Mouse (Mus musculus): Measurements from ENCODE around the gene Pradc1.

Gene Pradc1

GRCm38 (mm10) chr6:85402613-85403012 is 49.2 kb downstream of the Pradc1 start:
- Histone ChIP-seq H3K9me3 (ENCODE audit: low read length) (no peaks in the 10 kb centered on the region), H3K36me3 (ENCODE audit: insufficient read depth, low read length) (no peaks in the 10 kb centered on the region), H3K4me3 (replicated peaks; ENCODE audit: low read length) (no peak overlapping the region), H3K27me3 (ENCODE audit: insufficient read depth, low read length) (peaks cover 25% of the 10 kb centered on the region), H3K4me1 (replicated peaks; ENCODE audit: low read depth, low read length) (peaks cover 9% of the 10 kb centered on the region; the same call in 1 of the 2 replicates)
- TF ChIP-seq CTCF (conservative IDR thresholded peaks at IDR 0.05; ENCODE audit: low read length): no peak
- no peak for TF ChIP-seq POU5F1 (IDR thresholded peaks at IDR 0.05; ENCODE audit: borderline replicate concordance, low read length)
- TF ChIP-seq NANOG (IDR thresholded peaks at IDR 0.05; ENCODE audit: borderline replicate concordance, low read length): no peak

GRCm38 (mm10) chr6:85399715-85400114 is 52.1 kb downstream of the Pradc1 start:
- Histone ChIP-seq H3K4me1 (replicated peaks; ENCODE audit: low read depth, low read length) (peaks cover 15% of the 10 kb centered on the region), H3K36me3 (ENCODE audit: insufficient read depth, low read length) (no peaks in the 10 kb centered on the region), H3K4me3 (replicated peaks; ENCODE audit: low read length) (no peak overlapping the region), H3K9me3 (ENCODE audit: low read length) (no peaks in the 10 kb centered on the region), H3K27me3 (ENCODE audit: insufficient read depth, low read length) (peaks cover 4% of the 10 kb centered on the region; the same call in 1 of the 2 replicates)
- TF ChIP-seq CTCF (conservative IDR thresholded peaks at IDR 0.05; ENCODE audit: low read length) (no peak), POU5F1 (IDR thresholded peaks at IDR 0.05; ENCODE audit: borderline replicate concordance, low read length) (no peak), NANOG (IDR thresholded peaks at IDR 0.05; ENCODE audit: borderline replicate concordance, low read length) (no peak)

- Histone ChIP-seq H3K4me1 (replicated peaks; ENCODE audit: low read depth, low read length) (peaks cover 19% of the 10 kb centered on the region), H3K27me3 (ENCODE audit: insufficient read depth, low read length) (no peaks in the 10 kb centered on the region), H3K4me3 (replicated peaks; ENCODE audit: low read length) (no peak overlapping the region), H3K9me3 (ENCODE audit: low read length) (no peaks in the 10 kb centered on the region), H3K36me3 (ENCODE audit: insufficient read depth, low read length) (no peaks in the 10 kb centered on the region)
- TF ChIP-seq POU5F1 (IDR thresholded peaks at IDR 0.05; ENCODE audit: borderline replicate concordance, low read length): no peak
- peak; percentile 49 for TF ChIP-seq CTCF (conservative IDR thresholded peaks at IDR 0.05; ENCODE audit: low read length)
Measured at GRCm38 (mm10) chr6:85397165-85397564, 54.6 kb downstream of the Pradc1 start.

Data from E14TG2a.4 (cell line).